Comparison of ENCODE assay signal across 27 mouse cellular contexts in the genomic region with DNA sequence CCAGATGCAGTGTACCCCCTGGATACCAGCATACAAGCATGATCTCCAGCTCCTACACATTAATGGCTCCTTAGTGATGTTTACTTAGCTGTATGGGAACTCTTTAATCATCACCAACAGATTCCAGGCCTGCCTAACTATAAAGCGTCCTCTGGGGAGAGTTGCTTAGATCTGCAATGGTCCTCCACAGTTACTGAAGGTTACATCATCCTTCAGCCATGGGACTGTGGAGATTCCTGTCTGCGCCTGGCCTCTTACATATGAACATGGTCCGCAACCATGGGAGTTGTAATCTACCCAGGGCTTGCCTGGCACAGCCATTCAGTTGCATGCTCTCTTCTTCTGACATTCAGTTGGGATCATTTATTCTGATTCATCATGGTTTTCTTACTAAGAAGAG. TPM values are rescaled to one million over a fixed set of nuclear protein-coding genes. Genes with fewer than 3 reads are reported as not detected.
DNase-seq lines count a peak whose midpoint lies in the region; ATAC-seq and TF ChIP-seq lines count a peak whose summit lies in the region.
"Had no signal": no experiment of that assay in that cellular context is flagged by ENCODE, and none has a peak within 500 bp of the region (broad histone marks: within the 10 kb centered on the region; RNA-seq: fewer than 3 reads in every experiment).

No protein-coding gene starts in this region.

- DNase-seq in stomach, postnatal 0 days (ENCODE audit: low spot score), result no peak
- DNase-seq in MN1 (ENCODE audit: low spot score), result peak; percentile 73
- DNase-seq in ovary, postnatal 10 days (ENCODE audit: low spot score), result no peak
- DNase-seq: adrenal gland, adult 2 months; adrenal gland, postnatal 10 days; adrenal gland, postnatal 25 days; B cell, adult 2 months; cerebellum, adult 11 months; cerebellum, adult 18-20 months; cerebellum, adult 8-10 months; cerebellum, adult 9-11 months; cerebellum, postnatal 14 days; cerebellum, postnatal 36 days; embryo, embryonic 11 days had no signal

- no peak for TF ChIP-seq POLR2A in myocyte (IDR thresholded peaks at IDR 0.05; ENCODE audit: insufficient read length, low read depth)

- H3K9me3 ChIP-seq in stomach, embryonic 16.5 days (replicated peaks; ENCODE audit: control insufficient read depth, low read length), result no peaks in the 10 kb centered on the region
- H3K9me3 ChIP-seq in stomach, postnatal 0 days (ENCODE audit: control insufficient read depth, low read length), result no peaks in the 10 kb centered on the region
- H3K9me3 ChIP-seq in hindbrain, embryonic 13.5 days, result no peaks in the 10 kb centered on the region
- H3K9me3 ChIP-seq: embryonic facial prominence, embryonic 13.5 days; embryonic facial prominence, embryonic 15.5 days; forebrain, embryonic 10.5 days; forebrain, embryonic 12.5 days; G1E had no signal

- no peak for TF ChIP-seq CTCF in stomach, postnatal 0 days (IDR thresholded peaks at IDR 0.05; ENCODE audit: low read depth)

- ATAC-seq in stomach, embryonic 16.5 days (ENCODE audit: insufficient read depth, low FRiP score), result no peak
- ATAC-seq in stomach, postnatal 0 days (ENCODE audit: low FRiP score, low TSS enrichment), result no peak
- ATAC-seq in hindbrain, embryonic 13.5 days (ENCODE audit: low FRiP score), result no peak
- ATAC-seq: CD4-positive, CD25-positive, alpha-beta regulatory T cell, adult 4 months; forebrain, embryonic 14.5 days; forebrain, embryonic 16.5 days had no signal

- H3K27ac ChIP-seq in stomach, embryonic 16.5 days (ENCODE audit: low read length), result peak overlapping the region; percentile 24; the same call in 1 of the 2 replicates
- H3K27ac ChIP-seq in stomach, postnatal 0 days (replicated peaks), result no peak overlapping the region
- H3K27ac ChIP-seq in hindbrain, embryonic 13.5 days, result no peak overlapping the region
- H3K27ac ChIP-seq: embryonic facial prominence, embryonic 13.5 days; embryonic facial prominence, embryonic 15.5 days; forebrain, embryonic 10.5 days; forebrain, embryonic 12.5 days had no signal

- H3K79me2 ChIP-seq in myocyte (ENCODE audit: control insufficient read depth, insufficient read depth), result no peaks in the 10 kb centered on the region

- no peak overlapping the region for H3K4me2 ChIP-seq in stomach, embryonic 16.5 days (ENCODE audit: low read depth, low read length)
- no peak overlapping the region for H3K4me2 ChIP-seq in stomach, postnatal 0 days (replicated peaks; ENCODE audit: low read depth)
- H3K4me2 ChIP-seq in myocyte (ENCODE audit: low read depth), result no peak overlapping the region
- no peak overlapping the region for H3K4me2 ChIP-seq in hindbrain, embryonic 13.5 days
- H3K4me2 ChIP-seq: embryonic facial prominence, embryonic 13.5 days; embryonic facial prominence, embryonic 15.5 days; forebrain, embryonic 12.5 days had no signal

- H3K4me3 ChIP-seq in stomach, embryonic 16.5 days (replicated peaks; ENCODE audit: low read length), result no peak overlapping the region
- no peak overlapping the region for H3K4me3 ChIP-seq in stomach, postnatal 0 days (ENCODE audit: low read depth, low read length)
- H3K4me3 ChIP-seq in myocyte, result no peak overlapping the region
- no peak overlapping the region for H3K4me3 ChIP-seq in hindbrain, embryonic 13.5 days
- H3K4me3 ChIP-seq: embryonic facial prominence, embryonic 13.5 days; embryonic facial prominence, embryonic 15.5 days; erythroblast, embryonic 14.5 days; forebrain, embryonic 10.5 days; forebrain, embryonic 12.5 days had no signal

- no peaks in the 10 kb centered on the region for H3K36me3 ChIP-seq in stomach, embryonic 16.5 days (ENCODE audit: control insufficient read depth, insufficient read depth, low read length)
- 0 out of 2 replicates have a peak, but pooled peaks cover 5% of the 10 kb centered on the region for H3K36me3 ChIP-seq in stomach, postnatal 0 days (ENCODE audit: control insufficient read depth, insufficient read depth, low read length)
- no peaks in the 10 kb centered on the region for H3K36me3 ChIP-seq in myocyte (ENCODE audit: control insufficient read depth, insufficient read depth)
- no peaks in the 10 kb centered on the region for H3K36me3 ChIP-seq in hindbrain, embryonic 13.5 days
- H3K36me3 ChIP-seq: embryonic facial prominence, embryonic 13.5 days; embryonic facial prominence, embryonic 15.5 days; forebrain, embryonic 10.5 days; forebrain, embryonic 12.5 days; G1E had no signal

- H3ac ChIP-seq in myocyte (ENCODE audit: control insufficient read depth, insufficient read length), result no peak overlapping the region

- no peaks in the 10 kb centered on the region for H3K27me3 ChIP-seq in stomach, embryonic 16.5 days (ENCODE audit: control insufficient read depth, insufficient read depth, low read length)
- H3K27me3 ChIP-seq in stomach, postnatal 0 days (ENCODE audit: control insufficient read depth, insufficient read depth, low read length), result no peaks in the 10 kb centered on the region
- peaks cover 9% of the 10 kb centered on the region for H3K27me3 ChIP-seq in myocyte (ENCODE audit: control insufficient read depth, insufficient read depth, insufficient read length)
- H3K27me3 ChIP-seq in hindbrain, embryonic 13.5 days, result no peaks in the 10 kb centered on the region
- H3K27me3 ChIP-seq: CH12.LX; embryonic facial prominence, embryonic 13.5 days; embryonic facial prominence, embryonic 15.5 days; forebrain, embryonic 12.5 days had no signal

- 71% methylated on average over 3 of the region's 3 CpGs for WGBS in stomach, embryonic 16.5 days
- 74% methylated on average over 3 of the region's 3 CpGs for WGBS in stomach, postnatal 0 days
- 95% methylated on average over 3 of the region's 3 CpGs for WGBS in hindbrain, embryonic 13.5 days

- no peak overlapping the region for H3K9ac ChIP-seq in stomach, embryonic 16.5 days (ENCODE audit: low read length)
- no peak overlapping the region for H3K9ac ChIP-seq in stomach, postnatal 0 days (ENCODE audit: low read length)
- no peak overlapping the region for H3K9ac ChIP-seq in hindbrain, embryonic 13.5 days
- H3K9ac ChIP-seq: embryonic facial prominence, embryonic 13.5 days; embryonic facial prominence, embryonic 15.5 days; forebrain, embryonic 12.5 days had no signal

- peaks cover 4% of the 10 kb centered on the region; the same call in 1 of the 2 replicates for H3K4me1 ChIP-seq in stomach, embryonic 16.5 days (ENCODE audit: control insufficient read depth, insufficient read depth, low read length)
- H3K4me1 ChIP-seq in stomach, postnatal 0 days (replicated peaks; ENCODE audit: control insufficient read depth, insufficient read depth), result no peaks in the 10 kb centered on the region
- no peaks in the 10 kb centered on the region for H3K4me1 ChIP-seq in hindbrain, embryonic 13.5 days (replicated peaks)
- H3K4me1 ChIP-seq: embryonic facial prominence, embryonic 13.5 days; embryonic facial prominence, embryonic 15.5 days; forebrain, embryonic 10.5 days; forebrain, embryonic 12.5 days had no signal

- no peak for TF ChIP-seq EP300 in stomach, postnatal 0 days (optimal IDR thresholded peaks at IDR 0.05)

TF ChIP-seq in myocyte, 11 proteins besides CTCF, POLR2A, EP300 and RAD21:
- TF ChIP-seq POLR2AphosphoS2 (IDR thresholded peaks at IDR 0.05; ENCODE audit: insufficient read length, low read depth), result no peak
- peak; percentile 61; the same call in 1 of the 2 replicates for TF ChIP-seq CEBPB (IDR thresholded peaks at IDR 0.05; ENCODE audit: insufficient read depth, poor library complexity, severe bottlenecking)
TF ChIP-seq in myocyte: peak in this region for 1.

RNA-seq across cellular contexts. Expression of a gene that starts 40.0 kb away (rescaled TPM):
- 6.7 TPM in 2 replicates for polyA plus RNA-seq in stomach, embryonic 16.5 days (2015; fragmentation: Nextera tagmentation; extraction: Ambion mirVana)
- 1.9 and 4.4 TPM in 2 replicates for polyA plus RNA-seq in stomach, postnatal 0 days (2015; fragmentation: Nextera tagmentation; extraction: Ambion mirVana)
- 0.01 TPM for polyA plus RNA-seq in myocyte (2012; fragmentation: generic; extraction: Trizol)
- 1.9 and 2.3 TPM in 2 replicates for polyA plus RNA-seq in hindbrain, embryonic 13.5 days (2015; fragmentation: Nextera tagmentation; extraction: Ambion mirVana)
- polyA plus RNA-seq: erythroblast, embryonic 14.5 days; G1E had no signal
